ENCODE assay signal across 8 mouse cellular contexts in the genomic region with DNA sequence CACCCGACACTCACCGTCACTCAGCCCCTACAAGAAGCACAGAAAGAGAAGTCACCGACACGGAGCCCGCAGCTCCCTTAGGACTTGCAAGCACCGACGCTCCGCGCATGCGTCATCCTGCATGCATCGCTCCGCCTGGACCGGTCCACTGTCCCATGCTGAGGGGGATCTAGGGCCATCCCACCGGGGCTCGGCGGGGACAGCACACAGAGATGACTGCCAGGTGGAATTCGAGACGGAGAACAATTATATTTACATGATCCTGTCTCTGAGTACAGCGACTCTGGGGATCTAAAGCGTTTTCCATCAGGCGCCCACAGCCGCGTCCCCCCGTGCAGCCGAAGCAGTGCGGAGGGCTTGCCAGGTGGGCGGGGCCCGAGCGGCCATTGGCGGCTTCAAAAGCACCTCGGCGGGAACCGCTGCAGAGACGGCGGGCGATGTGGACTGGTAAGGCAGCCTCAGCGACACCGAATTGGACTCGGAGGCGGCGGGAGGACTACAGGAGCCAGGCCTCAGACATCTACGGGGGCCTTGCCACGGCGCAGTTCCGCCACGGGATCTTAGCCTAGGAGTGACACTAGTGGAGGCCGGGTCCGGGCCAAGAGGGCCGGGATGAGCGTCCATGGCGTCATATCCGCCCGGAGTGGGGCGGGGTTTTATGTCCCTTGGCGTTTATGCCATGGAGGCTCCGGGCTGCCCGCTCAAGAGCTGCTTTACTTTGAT. TPM values are rescaled to one million over a fixed set of nuclear protein-coding genes. Genes with fewer than 3 reads are reported as not detected.
DNase-seq lines count a peak whose midpoint lies in the region; ATAC-seq lines count a peak whose summit lies in the region.

A gene (minus strand): TSS at position 119 of the 723 bp plus-strand sequence.
A gene (plus strand): TSS at position 394 of the 723 bp plus-strand sequence.

- intact Hi-C loops in gastrocnemius, postnatal 14 days (cut with DNase I; ENCODE audit: low total_unique reads) = no loop called here
- intact Hi-C loops in left cerebral cortex, postnatal 10 days (cut with DNase I) = no loop called here

- peak; percentile 94 to 98 for DNase-seq in adrenal gland, adult (ENCODE audit: inconsistent age in 2 of 2, low spot score in 1 of 2)
- peak; percentile 96 for DNase-seq in embryo, embryonic 10.5 days (ENCODE audit: low spot score)
- peak; percentile 94 for DNase-seq in gastrocnemius, postnatal 14 days
- DNase-seq in left cerebral cortex, postnatal 10 days (ENCODE audit: extremely low spot score in 1 of 2, low spot score in 2 of 2) = peak; percentile 85 to 96
- peak; percentile 90 for DNase-seq in right cerebral cortex, postnatal 25 days
- DNase-seq in urinary bladder, postnatal 4 days (ENCODE audit: low spot score in 2 of 2) = peak; percentile 87 to 91

- peak; percentile 81 for ATAC-seq in inflammation-experienced regulatory T-cells, adult 6 months
- peak; percentile 91 for ATAC-seq in megakaryocyte-erythroid progenitor cell, adult 5-6 weeks (replicated peaks; ENCODE audit: low FRiP score, low TSS enrichment, poor library complexity, severe bottlenecking)

RNA-seq across cellular contexts. Expression of the first gene that starts in this region (rescaled TPM):
- 10 to 100 TPM; 25.3 to 27.7 TPM for total RNA-seq in gastrocnemius, postnatal 14 days (2021)
- 10 to 100 TPM; 23.1 to 79.6 (median 36.6) TPM for polyA plus RNA-seq in inflammation-experienced regulatory T-cells, adult 6 months (2017; shearing (Covaris generic))
- 10 to 100 TPM in 1 of 2 experiments, 1 to 10 TPM in 1; 10.0 to 11.3 TPM for total RNA-seq in left cerebral cortex, postnatal 10 days (2021)
- total RNA-seq in megakaryocyte-erythroid progenitor cell, adult 5-6 weeks (2014; fragmentation: Nextera tagmentation) = 45.4 and 48.0 TPM in 2 replicates
- 51.6 and 53.3 TPM in 2 replicates for total RNA-seq in megakaryocyte-erythroid progenitor cell, adult 5-6 weeks (2017)

RNA-seq across cellular contexts. Expression of the second gene that starts in this region (rescaled TPM):
- 1 to 10 TPM; 1.9 to 2.1 TPM for total RNA-seq in gastrocnemius, postnatal 14 days (2021)
- 10 to 100 TPM in 1 of 3 experiments, 1 to 10 TPM in 2; 3.3 to 22.4 (median 3.9) TPM for polyA plus RNA-seq in inflammation-experienced regulatory T-cells, adult 6 months (2017; shearing (Covaris generic))
- total RNA-seq in left cerebral cortex, postnatal 10 days (2021) = 1 to 10 TPM; 2.3 to 3.3 TPM
- total RNA-seq in megakaryocyte-erythroid progenitor cell, adult 5-6 weeks (2014; fragmentation: Nextera tagmentation) = 48.4 and 59.1 TPM in 2 replicates
- 44.1 and 44.8 TPM in 2 replicates for total RNA-seq in megakaryocyte-erythroid progenitor cell, adult 5-6 weeks (2017)

Comparison
In these comparisons a context has a peak if more than half of its experiments do, and no peak if none do; other contexts are left out.
1. Peak in every context shown above with its lines: DNase-seq and ATAC-seq.
2. RNA of the second gene that starts in this region (total RNA-seq): 44.1 to 59.1 TPM in megakaryocyte-erythroid progenitor cell, adult 5-6 weeks; 2.3 to 3.3 TPM in left cerebral cortex, postnatal 10 days and 1.9 to 2.1 TPM in gastrocnemius, postnatal 14 days; every median in the first group is over 10 times any median in the second.